Mouse (Mus musculus): ENCODE results near the gene Rsrc1. TPM values are rescaled to one million over a fixed set of nuclear protein-coding genes. Genes with fewer than 3 reads are reported as not detected.

The Rsrc1 gene
- polyA plus RNA-seq, 1 experiment = 57.4 TPM

GRCm38 (mm10) chr3:67343004-67343662, 361.9 kb downstream of the Rsrc1 start:
- Histone ChIP-seq H3K4me3 (ENCODE audit: low read depth, low read length) (no peak overlapping the region), H3K9ac (ENCODE audit: low read depth, poor library complexity, severe bottlenecking) (no peak overlapping the region), H3K4me1 (ENCODE audit: control insufficient read depth, insufficient read depth, low read length) (no peaks in the 10 kb centered on the region), H3K27me3 (ENCODE audit: control insufficient read depth, insufficient read depth, low read length, poor library complexity, severe bottlenecking) (no peaks in the 10 kb centered on the region), H3K9me3 (replicated peaks; ENCODE audit: control insufficient read depth, insufficient read depth, low read length, poor library complexity, severe bottlenecking) (no peaks in the 10 kb centered on the region), H3K36me3 (ENCODE audit: control insufficient read depth, insufficient read depth, low read length, poor library complexity, severe bottlenecking) (no peaks in the 10 kb centered on the region), H3K27ac (ENCODE audit: insufficient read depth, low read length) (no peak overlapping the region)
- TF ChIP-seq POLR2A (IDR thresholded peaks at IDR 0.05; ENCODE audit: insufficient read depth, low read length) = no peak
- TF ChIP-seq CTCF (IDR thresholded peaks at IDR 0.05; ENCODE audit: low read depth, low read length) = no peak

- no peaks in the 10 kb centered on the region for H3K4me1 ChIP-seq (ENCODE audit: control insufficient read depth, insufficient read depth, low read length)
- no peaks in the 10 kb centered on the region for H3K9me3 ChIP-seq (replicated peaks; ENCODE audit: control insufficient read depth, insufficient read depth, low read length, poor library complexity, severe bottlenecking)
- no peaks in the 10 kb centered on the region for H3K36me3 ChIP-seq (ENCODE audit: control insufficient read depth, insufficient read depth, low read length, poor library complexity, severe bottlenecking)
- no peak overlapping the region for H3K27ac ChIP-seq (ENCODE audit: insufficient read depth, low read length)
- H3K4me3 ChIP-seq (ENCODE audit: low read depth, low read length) = no peak overlapping the region
- no peak for TF ChIP-seq EP300 (IDR thresholded peaks at IDR 0.05; ENCODE audit: insufficient read depth, low read depth, low read length)
- H3K9ac ChIP-seq (ENCODE audit: low read depth, poor library complexity, severe bottlenecking) = no peak overlapping the region
- no peaks in the 10 kb centered on the region for H3K27me3 ChIP-seq (ENCODE audit: control insufficient read depth, insufficient read depth, low read length, poor library complexity, severe bottlenecking)
These were observed 363.4 kb downstream of the Rsrc1 start for GRCm38 (mm10) chr3:67344599-67344998.

- Histone ChIP-seq H3K9me3 (replicated peaks; ENCODE audit: control insufficient read depth, insufficient read depth, low read length, poor library complexity, severe bottlenecking) (no peaks in the 10 kb centered on the region), H3K27me3 (ENCODE audit: control insufficient read depth, insufficient read depth, low read length, poor library complexity, severe bottlenecking) (no peaks in the 10 kb centered on the region), H3K9ac (ENCODE audit: low read depth, poor library complexity, severe bottlenecking) (no peak overlapping the region), H3K4me1 (ENCODE audit: control insufficient read depth, insufficient read depth, low read length) (no peaks in the 10 kb centered on the region), H3K36me3 (ENCODE audit: control insufficient read depth, insufficient read depth, low read length, poor library complexity, severe bottlenecking) (no peaks in the 10 kb centered on the region), H3K4me3 (ENCODE audit: low read depth, low read length) (no peak overlapping the region), H3K27ac (ENCODE audit: insufficient read depth, low read length) (no peak overlapping the region)
- TF ChIP-seq EP300 (IDR thresholded peaks at IDR 0.05; ENCODE audit: insufficient read depth, low read depth, low read length) (no peak), CTCF (IDR thresholded peaks at IDR 0.05; ENCODE audit: low read depth, low read length) (no peak), POLR2A (IDR thresholded peaks at IDR 0.05; ENCODE audit: insufficient read depth, low read length) (no peak)
These were observed 365.5 kb downstream of the Rsrc1 start for GRCm38 (mm10) chr3:67346674-67347073.

- TF ChIP-seq CTCF (IDR thresholded peaks at IDR 0.05; ENCODE audit: low read depth, low read length) (no peak), EP300 (IDR thresholded peaks at IDR 0.05; ENCODE audit: insufficient read depth, low read depth, low read length) (no peak), POLR2A (IDR thresholded peaks at IDR 0.05; ENCODE audit: insufficient read depth, low read length) (no peak)
- no peaks in the 10 kb centered on the region for H3K27me3 ChIP-seq (ENCODE audit: control insufficient read depth, insufficient read depth, low read length, poor library complexity, severe bottlenecking)
- no peak overlapping the region for H3K4me3 ChIP-seq (ENCODE audit: low read depth, low read length)
- no peaks in the 10 kb centered on the region for H3K9me3 ChIP-seq (replicated peaks; ENCODE audit: control insufficient read depth, insufficient read depth, low read length, poor library complexity, severe bottlenecking)
- H3K9ac ChIP-seq (ENCODE audit: low read depth, poor library complexity, severe bottlenecking) = no peak overlapping the region
- no peaks in the 10 kb centered on the region for H3K36me3 ChIP-seq (ENCODE audit: control insufficient read depth, insufficient read depth, low read length, poor library complexity, severe bottlenecking)
- H3K4me1 ChIP-seq (ENCODE audit: control insufficient read depth, insufficient read depth, low read length) = no peaks in the 10 kb centered on the region
- H3K27ac ChIP-seq (ENCODE audit: insufficient read depth, low read length) = no peak overlapping the region
These were observed 370.4 kb downstream of the Rsrc1 start for GRCm38 (mm10) chr3:67351406-67352127.

- no peak for TF ChIP-seq EP300 (IDR thresholded peaks at IDR 0.05; ENCODE audit: insufficient read depth, low read depth, low read length)
- no peak for TF ChIP-seq POLR2A (IDR thresholded peaks at IDR 0.05; ENCODE audit: insufficient read depth, low read length)
- no peak for TF ChIP-seq CTCF (IDR thresholded peaks at IDR 0.05; ENCODE audit: low read depth, low read length)
- Histone ChIP-seq H3K9me3 (replicated peaks; ENCODE audit: control insufficient read depth, insufficient read depth, low read length, poor library complexity, severe bottlenecking) (no peaks in the 10 kb centered on the region), H3K4me3 (ENCODE audit: low read depth, low read length) (no peak overlapping the region), H3K36me3 (ENCODE audit: control insufficient read depth, insufficient read depth, low read length, poor library complexity, severe bottlenecking) (no peaks in the 10 kb centered on the region), H3K27me3 (ENCODE audit: control insufficient read depth, insufficient read depth, low read length, poor library complexity, severe bottlenecking) (no peaks in the 10 kb centered on the region), H3K4me1 (ENCODE audit: control insufficient read depth, insufficient read depth, low read length) (no peaks in the 10 kb centered on the region), H3K27ac (ENCODE audit: insufficient read depth, low read length) (no peak overlapping the region), H3K9ac (ENCODE audit: low read depth, poor library complexity, severe bottlenecking) (no peak overlapping the region)
These were observed 371.1 kb downstream of the Rsrc1 start for GRCm38 (mm10) chr3:67352128-67352762.

- Histone ChIP-seq H3K27ac (ENCODE audit: insufficient read depth, low read length) (no peak overlapping the region), H3K27me3 (ENCODE audit: control insufficient read depth, insufficient read depth, low read length, poor library complexity, severe bottlenecking) (no peaks in the 10 kb centered on the region)
- TF ChIP-seq POLR2A (IDR thresholded peaks at IDR 0.05; ENCODE audit: insufficient read depth, low read length) = no peak
- no peak for TF ChIP-seq EP300 (IDR thresholded peaks at IDR 0.05; ENCODE audit: insufficient read depth, low read depth, low read length)
- no peak for TF ChIP-seq CTCF (IDR thresholded peaks at IDR 0.05; ENCODE audit: low read depth, low read length)
These were observed 371.6 kb downstream of the Rsrc1 start for GRCm38 (mm10) chr3:67352763-67353149.

More at GRCm38 (mm10) chr3:67352763-67353149, 371.6 kb downstream of the Rsrc1 start:
- H3K36me3 ChIP-seq (ENCODE audit: control insufficient read depth, insufficient read depth, low read length, poor library complexity, severe bottlenecking) = no peaks in the 10 kb centered on the region
- no peaks in the 10 kb centered on the region for H3K9me3 ChIP-seq (replicated peaks; ENCODE audit: control insufficient read depth, insufficient read depth, low read length, poor library complexity, severe bottlenecking)
- no peak overlapping the region for H3K9ac ChIP-seq (ENCODE audit: low read depth, poor library complexity, severe bottlenecking)
- no peaks in the 10 kb centered on the region for H3K4me1 ChIP-seq (ENCODE audit: control insufficient read depth, insufficient read depth, low read length)
- no peak overlapping the region for H3K4me3 ChIP-seq (ENCODE audit: low read depth, low read length)
